Mouse (Mus musculus) hindlimb bud, embryonic 11.5 days (tissue): ENCODE data around the gene Cdh18.
A peak's percentile ranks its signal among the peaks of the same experiment; 100 is the strongest.
"Not testable (repeated sequence)": the region's sequence is repeated elsewhere in the genome, so short reads cannot be mapped to it uniquely, and the experiment has no call there.

Experiments used
- DNase-seq: peaks from one replicate; pipeline ENCODE4 v3.0.0-alpha.2; 2012; ENCODE audit warnings: low read depth, low spot score; ENCODE audit errors: extremely low spot score

The Cdh18 gene

DNA sequence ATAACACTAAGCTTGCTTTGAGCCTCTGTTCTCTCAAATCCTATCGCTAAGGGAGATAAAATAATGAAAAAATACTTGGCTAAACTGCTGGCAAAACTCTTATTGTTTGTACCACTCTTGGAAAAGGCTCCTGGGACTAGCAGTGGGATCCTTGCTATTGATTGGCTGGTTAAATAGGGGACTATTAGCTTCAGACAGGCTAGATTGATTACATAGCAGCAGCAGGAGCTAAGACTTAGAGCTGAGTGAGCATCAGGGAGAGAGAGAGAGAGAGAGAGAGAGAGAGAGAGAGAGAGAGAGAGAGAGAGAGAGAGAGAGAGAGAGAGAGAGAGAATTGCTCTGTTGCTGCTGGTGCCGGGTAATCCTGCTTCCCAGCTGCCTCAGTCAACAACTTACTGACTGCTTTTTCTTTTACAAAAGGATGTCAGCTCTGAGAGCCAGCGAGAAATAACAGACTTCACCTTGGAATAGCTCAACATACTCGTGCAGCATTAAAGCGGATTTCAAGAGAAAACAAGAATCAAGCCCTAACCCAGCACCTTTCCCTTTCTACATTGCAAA lies at the start of gene Cdh18:
Gene Cdh18 (plus strand): TSS at position 312 of the 561 bp plus-strand sequence.
- no peak for DNase-seq

DNA sequence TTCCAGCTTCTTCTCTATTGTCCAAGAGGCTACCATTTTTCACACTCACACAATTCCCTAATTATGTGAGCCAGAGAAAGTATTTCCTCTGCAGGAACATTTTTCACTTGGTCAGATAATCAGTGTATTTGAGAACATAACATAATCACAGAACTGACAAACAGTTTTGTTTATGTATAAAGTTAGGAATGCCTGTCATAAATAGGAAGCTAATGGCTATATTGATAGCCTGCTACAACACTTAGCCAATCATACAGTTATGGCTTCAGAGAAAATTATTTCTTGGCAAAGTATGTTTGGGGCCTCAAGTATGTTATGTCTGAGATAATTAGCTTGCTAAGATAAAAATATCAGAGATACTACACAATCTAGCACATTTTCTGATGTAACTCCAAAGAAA lies 37.6 kb upstream of the Cdh18 start:
- no peak for DNase-seq

DNA sequence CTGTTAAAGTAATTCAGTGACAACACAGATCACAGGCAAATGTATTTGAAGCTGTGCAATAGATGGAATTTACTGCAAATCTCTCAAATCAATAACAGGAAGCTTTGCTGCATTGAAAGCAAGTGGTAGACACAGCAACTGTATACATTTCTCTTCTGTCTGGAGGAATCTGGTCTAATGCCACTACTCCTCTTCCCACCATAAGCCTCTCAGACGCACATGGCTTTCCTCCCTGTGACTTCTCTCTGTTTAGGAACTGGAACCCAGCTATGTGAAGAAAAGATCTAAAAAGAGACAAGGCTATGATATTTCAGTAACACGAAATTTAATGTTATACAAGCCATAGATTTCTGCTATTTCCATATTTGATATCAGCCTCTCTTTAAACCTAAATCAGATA lies 13.0 kb upstream of the Cdh18 start:
- DNase-seq, result no peak

DNA sequence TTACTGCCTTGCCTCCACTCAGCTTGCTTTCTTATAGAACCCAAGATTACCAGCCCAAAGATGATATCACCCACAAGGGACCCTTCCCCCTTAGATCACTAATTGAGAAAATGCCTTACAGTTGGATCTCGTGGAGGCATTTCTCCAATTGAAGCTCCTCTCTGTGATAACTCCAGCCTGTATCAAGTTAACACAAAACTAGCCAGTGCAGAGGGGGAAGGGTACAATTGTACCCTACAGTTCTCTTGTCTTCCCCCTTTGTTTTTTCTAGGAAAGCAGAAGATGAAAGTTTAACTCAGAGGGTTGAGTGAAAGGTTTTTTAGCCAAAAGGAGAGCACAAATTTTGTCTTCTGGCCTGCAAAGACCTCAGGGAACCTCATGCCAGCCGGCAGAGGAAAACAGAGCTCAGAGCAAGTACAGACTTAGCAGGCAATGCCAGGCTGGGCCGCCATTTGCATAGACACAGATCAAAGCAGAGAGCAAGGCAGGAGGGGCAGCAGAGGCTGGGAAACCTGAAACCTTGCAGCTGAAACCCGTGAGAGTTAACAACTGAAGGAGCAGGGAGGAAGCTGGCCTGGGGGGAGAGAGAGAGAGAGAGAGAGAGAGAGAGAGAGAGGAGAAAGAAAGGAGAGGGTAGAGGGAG lies 29.3 kb downstream of the Cdh18 start:
- DNase-seq, result peak; percentile 24

DNA sequence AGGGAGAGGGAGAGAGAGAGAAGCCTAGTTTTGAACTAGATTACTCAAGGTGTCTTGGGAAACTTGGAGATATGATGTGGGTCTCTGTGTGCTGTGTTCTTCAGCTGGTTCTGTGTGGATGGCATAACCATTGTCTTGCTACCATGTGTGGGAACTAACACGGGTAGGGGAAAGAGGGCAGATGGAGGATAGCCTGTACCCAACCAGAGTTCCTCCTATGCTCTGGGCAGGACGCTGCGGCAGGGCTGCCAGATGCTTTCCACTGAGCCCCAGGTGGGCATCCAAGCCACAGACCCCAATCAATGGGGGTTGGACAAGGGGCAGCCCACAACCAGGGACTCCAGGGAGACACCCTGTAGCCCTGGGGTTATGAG lies 29.8 kb downstream of the Cdh18 start:
- no peak for DNase-seq

DNA sequence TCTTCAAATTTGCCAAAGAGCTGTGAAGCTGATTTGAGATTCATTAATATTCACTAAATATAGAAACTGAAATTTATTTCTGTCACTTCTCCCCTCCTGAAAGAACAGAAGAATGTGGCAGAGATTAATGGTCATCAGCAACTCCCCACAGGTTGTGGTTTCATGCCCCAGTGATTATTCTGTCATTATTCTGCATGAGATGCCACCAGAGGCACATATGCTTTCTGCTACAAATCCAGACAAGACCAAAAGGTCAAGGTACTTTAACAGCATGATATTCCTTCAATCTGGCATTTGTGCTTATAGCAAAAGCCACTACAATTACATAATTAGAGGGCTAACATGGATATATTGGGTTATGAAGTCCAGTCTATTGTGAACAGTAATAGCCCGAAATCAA lies 35.8 kb downstream of the Cdh18 start:
- DNase-seq, result no peak

DNA sequence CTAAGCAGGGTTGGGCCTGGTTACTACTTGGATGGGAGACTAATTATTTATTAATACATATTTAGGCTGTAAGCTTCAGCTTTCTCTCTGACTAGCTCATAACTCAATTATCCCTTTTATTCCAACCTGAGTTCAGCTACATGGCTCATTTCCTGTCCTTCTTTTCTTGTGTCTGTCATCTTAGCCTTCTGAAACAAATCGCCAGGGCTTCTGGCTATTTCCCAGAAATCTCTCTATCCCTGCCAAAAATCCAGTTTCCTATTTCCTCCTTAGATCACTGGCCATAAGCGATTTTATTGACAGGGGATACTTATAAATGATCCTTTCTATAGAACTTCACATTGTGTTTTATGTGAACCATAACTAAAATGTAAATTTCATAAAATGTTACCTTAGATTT lies 167.6 kb downstream of the Cdh18 start:
- no peak for DNase-seq

DNA sequence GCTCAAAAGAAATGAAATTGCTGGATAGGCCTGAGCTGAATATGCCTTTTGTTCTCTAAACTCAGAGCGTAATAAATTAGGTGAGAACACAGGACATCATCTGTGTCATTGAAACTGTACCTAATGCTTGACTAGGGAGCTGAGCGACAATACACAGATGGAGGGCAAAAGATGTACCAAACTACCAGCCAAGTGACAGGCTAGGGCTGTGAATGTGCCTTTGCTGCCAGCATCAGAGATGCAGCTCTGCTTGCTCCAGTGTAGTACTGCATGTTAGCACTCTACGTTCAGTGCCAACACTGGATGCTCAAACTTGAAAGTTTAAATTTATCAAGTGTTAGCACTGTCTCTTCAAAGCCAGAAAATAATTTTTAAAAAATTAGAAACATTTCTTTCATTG lies 168.9 kb downstream of the Cdh18 start:
- DNase-seq, result peak; percentile 3

DNA sequence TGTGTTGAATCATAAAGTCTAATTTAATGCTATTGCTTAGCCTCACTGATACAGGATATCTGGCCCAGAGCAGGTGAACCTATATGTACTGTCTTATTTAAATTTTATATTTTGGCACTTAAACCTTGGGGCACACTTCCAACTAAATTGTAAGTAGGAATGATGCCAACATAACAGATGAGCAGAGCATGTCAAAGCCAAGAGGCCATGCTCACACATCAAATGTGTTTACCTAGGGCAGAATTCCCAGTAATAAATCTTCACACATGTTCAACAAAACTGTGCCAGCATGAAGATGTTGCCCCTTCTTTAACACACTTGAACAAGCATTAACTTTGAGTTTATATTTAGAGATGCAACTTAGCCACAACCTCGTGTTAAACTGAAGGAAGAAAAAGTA lies 177.8 kb downstream of the Cdh18 start:
- no peak for DNase-seq

DNA sequence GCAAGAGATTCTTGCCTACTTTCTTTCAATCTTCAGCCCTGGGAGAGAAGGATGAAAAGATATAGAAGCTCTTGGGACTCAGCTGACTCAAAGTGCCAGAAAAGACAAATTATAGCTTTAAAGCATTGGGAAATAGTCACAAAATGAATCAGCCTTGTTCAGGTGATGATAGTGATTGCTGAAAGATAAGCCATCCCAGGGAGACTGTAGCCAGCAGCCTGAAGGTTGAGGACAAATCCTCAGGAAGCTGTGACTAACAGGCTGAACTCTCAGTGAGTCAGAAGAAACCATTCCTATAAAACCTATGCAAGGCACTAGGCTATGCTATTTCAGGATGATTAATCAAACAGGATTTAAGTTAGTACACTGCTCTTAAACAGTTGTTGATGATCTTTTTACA lies 184.2 kb downstream of the Cdh18 start:
- DNase-seq, result no peak

DNA sequence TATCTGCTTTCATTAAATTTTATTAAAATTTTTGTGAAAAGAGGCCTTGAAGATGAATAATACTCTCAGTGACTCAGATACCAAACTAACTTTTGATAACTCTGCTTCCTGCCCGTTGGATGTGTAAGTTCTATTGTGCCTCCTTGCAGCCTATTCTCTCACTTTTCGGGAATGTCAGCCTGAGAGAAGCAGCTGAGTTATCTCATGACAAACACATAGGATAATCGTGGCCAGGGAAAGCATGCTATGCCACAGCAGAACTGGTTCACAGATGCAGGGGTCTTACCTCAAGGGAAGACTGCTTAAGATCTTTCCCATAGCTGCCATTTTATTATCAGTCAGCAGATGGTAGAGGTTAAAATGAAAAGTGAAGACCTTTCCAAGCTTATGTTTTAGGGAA lies 187.3 kb downstream of the Cdh18 start:
- DNase-seq, result no peak

DNA sequence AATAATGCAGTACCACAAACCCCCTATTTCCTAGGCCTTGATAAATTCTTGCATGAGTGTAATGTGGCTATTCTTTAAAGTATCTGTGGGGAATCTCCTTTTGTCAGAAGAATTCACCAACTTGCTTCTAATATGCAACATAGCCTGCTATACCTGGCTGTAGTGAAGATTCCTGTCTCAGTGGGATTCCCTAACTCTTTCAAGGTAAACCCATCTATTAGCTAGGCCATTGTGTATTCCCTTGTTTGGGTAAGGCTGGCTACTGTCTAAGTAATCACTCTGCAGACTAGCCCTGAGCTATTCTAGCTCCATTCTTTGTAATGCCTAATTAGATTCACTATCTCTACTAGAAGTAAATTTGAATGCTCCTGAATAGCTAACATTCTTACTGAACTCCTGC lies 212.4 kb downstream of the Cdh18 start:
- DNase-seq, result not testable (repeated sequence)

DNA sequence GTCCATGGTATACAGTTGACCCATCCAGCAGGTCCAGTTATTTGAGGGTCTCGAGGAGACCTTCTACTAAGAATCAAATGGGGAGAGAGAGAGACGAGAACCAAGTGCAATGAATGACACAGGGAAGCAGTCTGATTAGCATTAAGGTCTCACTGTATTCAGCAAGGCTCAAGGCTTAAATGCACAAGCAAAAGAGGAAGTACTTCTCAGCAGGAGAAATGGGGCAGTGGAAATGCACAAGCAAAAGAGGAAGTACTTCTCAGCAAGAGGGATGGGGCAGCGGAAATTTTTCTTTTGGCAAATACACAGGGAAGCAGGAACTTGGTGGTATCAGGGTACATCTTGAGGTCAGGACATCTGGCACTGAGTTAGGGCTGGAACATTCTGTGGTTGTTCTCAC lies 217.8 kb downstream of the Cdh18 start:
- DNase-seq, result not testable (repeated sequence)

DNA sequence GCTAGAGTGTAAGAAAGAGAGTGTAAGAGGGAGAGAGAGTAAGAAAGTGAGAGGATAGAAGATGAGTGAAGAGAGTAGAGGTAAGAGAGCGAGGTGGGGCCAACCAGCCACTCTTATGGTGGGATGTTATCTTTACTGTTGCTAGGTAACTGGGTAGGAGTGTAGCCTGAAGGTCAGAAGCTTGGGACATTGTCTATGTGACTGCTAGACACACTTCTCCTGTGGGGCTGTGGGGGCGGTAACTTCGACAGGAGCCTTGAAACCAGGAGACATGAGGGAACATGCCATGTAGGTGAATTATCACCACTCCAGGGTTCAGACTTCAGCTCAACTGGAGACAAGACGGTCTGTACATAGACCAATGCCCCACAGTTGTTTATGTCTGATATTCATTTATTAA lies 227.5 kb downstream of the Cdh18 start:
- no peak for DNase-seq

DNA sequence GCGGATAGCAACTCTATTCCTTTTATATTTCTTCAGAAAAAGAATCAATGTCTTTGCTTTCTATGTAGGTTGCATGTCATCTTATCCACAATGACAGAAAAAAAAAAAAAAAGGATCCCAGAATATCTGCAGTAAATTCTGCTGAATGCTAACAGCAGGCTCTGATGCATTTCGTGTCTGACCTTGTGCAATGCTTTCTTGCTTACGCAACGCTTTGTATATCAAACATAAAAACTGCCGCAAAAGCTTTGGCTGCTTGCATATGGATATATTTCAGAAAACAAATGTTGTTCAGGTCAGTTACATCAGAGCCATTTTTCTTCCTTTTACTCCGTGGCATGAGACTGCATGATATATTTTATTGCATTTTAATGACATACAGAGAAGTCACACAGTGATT lies 240.9 kb downstream of the Cdh18 start:
- no peak for DNase-seq

DNA sequence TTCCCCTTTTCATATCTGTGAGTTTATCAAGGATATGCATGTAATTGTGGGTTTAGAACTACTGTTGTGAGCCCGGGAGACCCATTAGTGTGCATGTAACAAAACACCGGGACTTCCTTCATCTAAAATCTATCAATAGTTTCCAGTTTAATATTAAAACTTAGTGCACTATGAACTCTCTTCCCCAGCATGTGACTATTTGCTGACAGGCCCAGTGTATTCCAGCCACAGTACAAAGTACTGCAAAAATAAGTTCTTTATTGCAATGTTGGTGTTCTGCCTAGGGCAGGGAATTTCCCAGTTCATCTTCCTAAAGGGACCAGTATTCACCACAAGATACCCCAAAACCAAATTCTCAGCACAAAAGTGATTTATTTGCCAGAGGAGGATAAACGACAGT lies 243.0 kb downstream of the Cdh18 start:
- DNase-seq, result no peak

DNA sequence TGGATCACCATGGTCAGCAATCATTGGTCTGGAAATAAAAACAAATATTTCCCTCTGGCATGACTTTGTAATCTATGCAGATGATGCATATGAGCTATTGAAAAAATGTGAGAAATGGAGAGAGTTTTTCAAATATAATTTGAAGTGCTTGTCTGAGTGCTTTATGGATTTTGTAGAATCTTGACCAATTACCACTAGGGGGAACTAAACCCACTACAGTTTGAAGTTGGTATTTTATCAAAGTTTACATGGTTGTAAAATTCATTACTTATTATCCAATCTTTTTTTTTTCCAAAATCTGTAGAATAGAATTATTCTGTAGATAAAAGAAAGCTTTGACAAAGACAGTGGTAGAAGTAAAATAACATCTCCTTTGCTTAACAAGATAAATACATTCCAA lies 284.3 kb downstream of the Cdh18 start:
- no peak for DNase-seq

DNA sequence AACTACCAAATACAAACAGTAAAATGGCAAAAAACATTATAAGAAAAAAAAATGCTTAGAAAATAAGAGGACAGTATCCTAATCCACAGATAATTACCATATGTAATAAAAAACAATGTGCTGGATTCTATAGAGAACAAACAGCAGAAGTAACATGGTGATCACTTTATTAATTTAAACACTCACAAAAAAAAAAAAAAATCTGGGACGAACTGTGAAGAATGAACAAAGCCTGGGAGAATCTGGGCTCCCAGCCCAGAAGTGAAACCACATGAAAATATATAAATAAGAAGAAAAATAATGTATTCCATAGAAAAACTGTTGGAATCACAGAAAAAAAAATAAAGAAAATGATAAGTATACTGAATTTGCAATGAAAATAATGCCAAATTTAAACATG lies 288.4 kb downstream of the Cdh18 start:
- DNase-seq, result no peak

DNA sequence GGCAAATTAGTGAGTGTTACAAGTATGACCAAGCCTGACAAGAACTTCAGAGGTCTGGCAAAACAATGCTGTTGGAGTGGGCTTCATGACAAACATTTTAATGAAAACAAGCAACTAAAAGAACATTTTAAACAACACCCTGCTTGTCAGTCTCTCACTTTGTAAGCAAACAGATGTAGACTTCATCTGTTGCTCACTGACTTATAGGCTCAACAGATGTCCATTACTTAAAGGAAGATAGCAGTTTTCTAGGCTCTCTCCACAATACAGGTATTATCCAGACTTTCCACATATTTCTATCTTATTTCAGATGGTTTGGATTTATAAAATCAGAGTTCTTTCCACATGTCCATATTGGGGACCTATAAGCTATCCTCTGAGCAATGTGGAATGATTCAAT lies 308.9 kb downstream of the Cdh18 start:
- no peak for DNase-seq

DNA sequence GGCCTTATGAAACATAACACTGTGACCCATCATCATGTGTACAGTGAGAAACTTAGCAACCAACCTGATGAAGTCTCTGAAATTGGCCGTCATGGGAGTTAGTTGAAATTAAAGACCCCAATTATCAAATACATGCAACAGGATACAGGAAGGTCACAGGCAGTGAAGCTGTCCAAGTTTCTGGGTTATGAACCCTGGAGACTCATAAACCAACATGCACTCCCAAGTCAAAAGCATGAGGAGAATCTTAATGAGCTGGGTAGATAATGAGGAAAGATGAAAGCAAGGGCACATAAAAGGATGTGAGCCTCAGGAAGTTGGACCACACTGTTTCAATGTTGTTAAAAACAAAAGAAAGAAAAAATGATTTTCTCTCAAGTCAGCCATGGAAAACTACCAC lies 321.9 kb downstream of the Cdh18 start:
- peak; percentile 8 for DNase-seq

DNA sequence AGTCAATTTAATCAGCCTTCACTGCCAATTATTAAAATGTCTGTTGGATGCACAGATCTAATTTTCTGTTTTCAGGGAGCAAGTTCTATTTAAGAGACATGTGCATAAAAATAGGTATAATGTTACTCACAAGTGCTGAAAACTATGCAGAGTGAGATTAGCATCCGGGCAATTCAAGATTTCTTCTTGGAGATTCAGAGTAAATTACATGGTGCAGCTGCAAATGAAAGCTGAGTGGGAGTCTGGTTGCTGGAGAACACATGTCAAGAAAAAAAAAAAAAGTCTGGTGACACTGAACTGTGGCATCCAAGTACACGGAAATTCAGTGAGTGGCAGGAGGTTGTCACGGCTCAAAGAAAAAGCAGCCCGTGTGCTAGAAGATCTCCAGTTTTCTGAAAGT lies 348.9 kb downstream of the Cdh18 start:
- no peak for DNase-seq

DNA sequence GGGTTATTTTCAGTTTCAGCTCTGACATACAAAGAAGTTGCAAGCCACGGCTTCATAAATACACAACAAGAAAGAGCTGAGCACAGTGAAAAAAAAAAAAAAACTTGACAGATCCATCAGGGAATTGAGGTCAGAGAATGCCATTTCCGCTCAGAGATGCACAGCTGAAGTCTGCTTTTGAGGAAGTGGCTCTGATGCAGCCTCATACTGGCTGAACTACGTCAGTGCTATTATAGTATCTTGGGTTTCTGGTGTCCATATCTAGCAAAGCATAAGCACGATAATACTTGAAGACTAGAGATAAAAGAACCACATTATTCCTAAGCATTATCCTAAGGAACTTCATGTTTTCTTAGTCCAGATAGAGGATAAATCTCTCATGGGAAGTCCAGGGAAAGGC lies 349.4 kb downstream of the Cdh18 start:
- DNase-seq, result no peak

DNA sequence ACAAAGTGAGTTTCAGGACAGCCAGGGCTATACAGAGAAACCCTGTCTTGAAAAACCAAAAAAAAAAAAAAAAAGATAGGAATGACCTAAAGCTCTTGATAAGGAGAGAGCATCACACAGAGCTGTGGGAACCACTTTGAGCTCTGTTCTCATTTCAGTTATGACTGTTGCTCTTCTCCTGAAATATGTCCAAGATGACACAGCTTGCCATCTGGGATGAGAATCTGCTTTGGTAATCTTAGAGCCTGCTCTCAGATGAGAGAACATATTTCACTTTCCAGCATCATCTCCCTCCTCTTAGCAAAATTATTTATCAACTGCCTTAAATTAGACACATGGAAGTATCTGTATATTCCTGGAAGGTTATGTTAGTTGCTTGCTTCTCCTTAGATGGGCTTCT lies 365.6 kb downstream of the Cdh18 start:
- no peak for DNase-seq
